Mouse (Mus musculus): ENCODE results near the gene Lgr4. TPM values are rescaled to one million over a fixed set of nuclear protein-coding genes. Genes with fewer than 3 reads are reported as not detected.

Lgr4 gene
- polyA plus RNA-seq (2017; shearing (Covaris generic)), result under 1 TPM in 1 of 2 experiments, not detected in 1; 0.48 TPM

GRCm38 (mm10) chr2:109917496-109918413, at the start of gene Lgr4:
TSS of gene Lgr4 (plus strand) at chr2:109917647.

GRCm38 (mm10) chr2:109890597-109890996, 26.9 kb upstream of the Lgr4 start, which contains the start of gene Lin7c:
TSS of gene Lin7c (plus strand) at chr2:109890853.

GRCm38 (mm10) chr2:110017616-110018505, 100.4 kb downstream of the Lgr4 start, which contains the start of gene Ccdc34:
TSS of gene Ccdc34 (plus strand) at chr2:110017817.

Other genes with a start within 250 kb of the Lgr4 start
- gene Bdnf, start 242.9 kb upstream of the Lgr4 start, polyA plus RNA-seq (2017; shearing (Covaris generic)), result under 1 TPM in 1 of 2 experiments, not detected in 1; 0.17 TPM
- 10 to 100 TPM; 47.6 to 49.7 TPM for gene Lin7c, start 26.8 kb upstream of the Lgr4 start, polyA plus RNA-seq (2017; shearing (Covaris generic))
- 1 to 10 TPM; 7.0 to 7.2 TPM for gene Ccdc34, start 100.2 kb downstream of the Lgr4 start, polyA plus RNA-seq (2017; shearing (Covaris generic))

Data from activated CD4-positive, CD25-positive, alpha-beta regulatory T cell (primary cell).